Mouse (Mus musculus): ENCODE data around the gene Setd6.

- TF ChIP-seq CTCF (conservative IDR thresholded peaks at IDR 0.05; ENCODE audit: low read length) = no peak
- TF ChIP-seq POU5F1 (IDR thresholded peaks at IDR 0.05; ENCODE audit: borderline replicate concordance, low read length) = no peak
- no peak for TF ChIP-seq NANOG (IDR thresholded peaks at IDR 0.05; ENCODE audit: borderline replicate concordance, low read length)
These were observed 44.6 kb downstream of the Setd6 start for GRCm38 (mm10) chr8:95760323-95760722.
